ENCODE assay signal across 17 mouse cellular contexts in genomic region chr11:80853014-80853413, GRCm38 (mm10). TPM values are rescaled to one million over a fixed set of nuclear protein-coding genes. Genes with fewer than 3 reads are reported as not detected.
DNase-seq lines count a peak whose midpoint lies in the region; ATAC-seq and TF ChIP-seq lines count a peak whose summit lies in the region.
"Had no signal": no experiment of that assay in that cellular context is flagged by ENCODE, and none has a peak within 500 bp of the region (broad histone marks: within the 10 kb centered on the region; RNA-seq: fewer than 3 reads in every experiment).

No protein-coding gene starts in this region.

- H3K9me3 ChIP-seq in forebrain, embryonic 14.5 days (replicated peaks; ENCODE audit: control insufficient read depth, low read length), result no peaks in the 10 kb centered on the region
- H3K9me3 ChIP-seq in forebrain, embryonic 16.5 days (ENCODE audit: control insufficient read depth, low read length), result no peaks in the 10 kb centered on the region
- H3K9me3 ChIP-seq in lung, embryonic 14.5 days (ENCODE audit: low read depth, low read length), result no peaks in the 10 kb centered on the region
- no peaks in the 10 kb centered on the region for H3K9me3 ChIP-seq in intestine, embryonic 15.5 days
- H3K9me3 ChIP-seq in midbrain, embryonic 15.5 days, result no peaks in the 10 kb centered on the region
- H3K9me3 ChIP-seq: hindbrain, embryonic 15.5 days had no signal

- 0 out of 2 replicates have a peak, but pooled peaks cover 2% of the 10 kb centered on the region for H3K27me3 ChIP-seq in forebrain, embryonic 14.5 days (replicated peaks; ENCODE audit: control insufficient read depth, insufficient read depth, low read length)
- H3K27me3 ChIP-seq in forebrain, embryonic 16.5 days (replicated peaks; ENCODE audit: control insufficient read depth, insufficient read depth, low read length), result no peaks in the 10 kb centered on the region
- no peaks in the 10 kb centered on the region for H3K27me3 ChIP-seq in lung, embryonic 14.5 days (ENCODE audit: insufficient read depth, low read length)
- peaks cover 1% of the 10 kb centered on the region; the same call in 1 of the 2 replicates for H3K27me3 ChIP-seq in intestine, embryonic 15.5 days (replicated peaks)
- H3K27me3 ChIP-seq in midbrain, embryonic 15.5 days (replicated peaks), result no peaks in the 10 kb centered on the region
- no peaks in the 10 kb centered on the region for H3K27me3 ChIP-seq in heart, adult 2 months (ENCODE audit: control insufficient read depth, insufficient read depth, low read length)
- H3K27me3 ChIP-seq: hindbrain, embryonic 15.5 days had no signal

- DNase-seq in forebrain, embryonic 14.5 days (ENCODE audit: low spot score), result peak; percentile 69
- DNase-seq in lung, embryonic 14.5 days, result peak; percentile 55
- no peak for DNase-seq in lung, postnatal 4 days
- no peak for DNase-seq in heart, postnatal 36 days
- DNase-seq in heart, adult 2 months, result no peak
- DNase-seq: adrenal gland, adult 2 months; kidney, postnatal 14 days; thymus, adult 18-20 months had no signal

- 28% methylated on average over 3 of the region's 3 CpGs for WGBS in forebrain, embryonic 14.5 days
- WGBS in forebrain, embryonic 16.5 days, result 28% methylated on average over 3 of the region's 3 CpGs
- WGBS in lung, embryonic 14.5 days, result 11% methylated on average over 3 of the region's 3 CpGs
- WGBS in intestine, embryonic 15.5 days, result 38% methylated on average over 3 of the region's 3 CpGs
- 41% methylated on average over 3 of the region's 3 CpGs for WGBS in midbrain, embryonic 15.5 days
- 60% methylated on average over 3 of the region's 3 CpGs for WGBS in heart, adult 2 months

- H3K9ac ChIP-seq in forebrain, embryonic 14.5 days (ENCODE audit: low read length), result no peak overlapping the region
- H3K9ac ChIP-seq in forebrain, embryonic 16.5 days (replicated peaks; ENCODE audit: low read depth, low read length), result no peak overlapping the region
- H3K9ac ChIP-seq in lung, embryonic 14.5 days, result no peak overlapping the region
- H3K9ac ChIP-seq in intestine, embryonic 15.5 days, result no peak overlapping the region
- H3K9ac ChIP-seq in midbrain, embryonic 15.5 days, result no peak overlapping the region
- H3K9ac ChIP-seq in heart, adult 2 months (ENCODE audit: low read depth, low read length), result no peak overlapping the region
- H3K9ac ChIP-seq: hindbrain, embryonic 15.5 days; liver, embryonic 14.5 days had no signal

- intact Hi-C loops in heart, postnatal 36 days (cut with DNase I), result no loop called here
- intact Hi-C loops in heart, adult 2 months (cut with DNase I), result no loop called here

- H3K27ac ChIP-seq in forebrain, embryonic 14.5 days (ENCODE audit: low read depth, low read length), result no peak overlapping the region
- H3K27ac ChIP-seq in forebrain, embryonic 16.5 days (ENCODE audit: low read length), result no peak overlapping the region
- H3K27ac ChIP-seq in lung, embryonic 14.5 days (ENCODE audit: low read depth), result no peak overlapping the region
- no peak overlapping the region for H3K27ac ChIP-seq in intestine, embryonic 15.5 days
- 0 out of 2 replicates have a peak overlapping the region, but pooled peaks have one; percentile 25 for H3K27ac ChIP-seq in midbrain, embryonic 15.5 days
- H3K27ac ChIP-seq in heart, adult 2 months, result no peak overlapping the region
- H3K27ac ChIP-seq: hindbrain, embryonic 15.5 days; left cerebral cortex, adult 2 months; liver, embryonic 14.5 days had no signal

- H3K4me3 ChIP-seq in forebrain, embryonic 14.5 days (ENCODE audit: low read depth, low read length), result no peak overlapping the region
- H3K4me3 ChIP-seq in forebrain, embryonic 16.5 days (replicated peaks; ENCODE audit: low read length), result no peak overlapping the region
- no peak overlapping the region for H3K4me3 ChIP-seq in lung, embryonic 14.5 days (ENCODE audit: low read depth, low read length)
- H3K4me3 ChIP-seq in intestine, embryonic 15.5 days (replicated peaks), result no peak overlapping the region
- no peak overlapping the region for H3K4me3 ChIP-seq in midbrain, embryonic 15.5 days
- H3K4me3 ChIP-seq in heart, adult 2 months, result no peak overlapping the region
- H3K4me3 ChIP-seq: hindbrain, embryonic 15.5 days; left cerebral cortex, adult 2 months had no signal

- H3K4me1 ChIP-seq in forebrain, embryonic 14.5 days (ENCODE audit: control insufficient read depth, insufficient read depth, low read length), result no peaks in the 10 kb centered on the region; the same call in 1 of the 2 replicates
- 0 out of 2 replicates have a peak, but pooled peaks cover 3% of the 10 kb centered on the region for H3K4me1 ChIP-seq in forebrain, embryonic 16.5 days (replicated peaks; ENCODE audit: control insufficient read depth, insufficient read depth, low read length)
- H3K4me1 ChIP-seq in lung, embryonic 14.5 days (ENCODE audit: insufficient read depth), result no peaks in the 10 kb centered on the region
- no peaks in the 10 kb centered on the region for H3K4me1 ChIP-seq in intestine, embryonic 15.5 days (replicated peaks)
- H3K4me1 ChIP-seq in midbrain, embryonic 15.5 days, result peaks cover 12% of the 10 kb centered on the region
- H3K4me1 ChIP-seq in heart, adult 2 months (ENCODE audit: control insufficient read depth, insufficient read depth, low read length), result no peaks in the 10 kb centered on the region

- TF ChIP-seq CTCF in lung, embryonic 14.5 days (IDR thresholded peaks at IDR 0.05; ENCODE audit: low read depth), result no peak
- TF ChIP-seq CTCF in heart, adult 2 months (IDR thresholded peaks at IDR 0.05), result no peak

- H3K4me2 ChIP-seq in forebrain, embryonic 14.5 days (ENCODE audit: low read length), result no peak overlapping the region
- H3K4me2 ChIP-seq in forebrain, embryonic 16.5 days (ENCODE audit: low read length), result no peak overlapping the region
- H3K4me2 ChIP-seq in lung, embryonic 14.5 days, result no peak overlapping the region
- no peak overlapping the region for H3K4me2 ChIP-seq in intestine, embryonic 15.5 days (replicated peaks)
- H3K4me2 ChIP-seq in midbrain, embryonic 15.5 days, result no peak overlapping the region
- H3K4me2 ChIP-seq: heart, embryonic 11.5 days; hindbrain, embryonic 15.5 days had no signal

- TF ChIP-seq EP300 in heart, adult 2 months (IDR thresholded peaks at IDR 0.05; ENCODE audit: insufficient read depth, low read depth, low read length), result no peak

- no peak; the same call in 1 of the 2 replicates for ATAC-seq in forebrain, embryonic 14.5 days
- ATAC-seq in forebrain, embryonic 16.5 days, result no peak
- peak; percentile 49; the same call in 1 of the 2 replicates for ATAC-seq in lung, embryonic 14.5 days (ENCODE audit: insufficient read depth)
- peak; percentile 65 for ATAC-seq in intestine, embryonic 15.5 days
- peak; percentile 66; the same call in 1 of the 2 replicates for ATAC-seq in midbrain, embryonic 15.5 days (replicated peaks)

- H3K36me3 ChIP-seq in forebrain, embryonic 14.5 days (ENCODE audit: control insufficient read depth, insufficient read depth, low read length), result no peaks in the 10 kb centered on the region
- H3K36me3 ChIP-seq in forebrain, embryonic 16.5 days (ENCODE audit: control insufficient read depth, insufficient read depth), result no peaks in the 10 kb centered on the region
- H3K36me3 ChIP-seq in lung, embryonic 14.5 days (ENCODE audit: insufficient read depth), result no peaks in the 10 kb centered on the region
- H3K36me3 ChIP-seq in intestine, embryonic 15.5 days, result no peaks in the 10 kb centered on the region
- no peaks in the 10 kb centered on the region for H3K36me3 ChIP-seq in midbrain, embryonic 15.5 days (replicated peaks)
- no peaks in the 10 kb centered on the region for H3K36me3 ChIP-seq in heart, adult 2 months (ENCODE audit: control insufficient read depth, insufficient read depth, low read length)
- H3K36me3 ChIP-seq: hindbrain, embryonic 15.5 days had no signal

- no peak for TF ChIP-seq POLR2A in heart, adult 2 months (IDR thresholded peaks at IDR 0.05; ENCODE audit: insufficient read depth, low read depth, low read length)

- no peaks in the 10 kb centered on the region for H3K79me2 ChIP-seq in heart, adult 2 months (replicated peaks; ENCODE audit: control insufficient read depth, insufficient read depth, low read length)

RNA-seq across cellular contexts. Expression of gene Spaca3, which starts 5.2 kb away (rescaled TPM):
- polyA plus RNA-seq in forebrain, embryonic 14.5 days (2014; fragmentation: Nextera tagmentation; extraction: Ambion mirVana), result not detected in 2 replicates
- not detected in 2 replicates for polyA plus RNA-seq in forebrain, embryonic 16.5 days (2015; fragmentation: Nextera tagmentation; extraction: Ambion mirVana)
- polyA plus RNA-seq in lung, embryonic 14.5 days (2014; fragmentation: Nextera tagmentation; extraction: Ambion mirVana), result not detected in 2 replicates
- polyA plus RNA-seq in intestine, embryonic 15.5 days (2015; fragmentation: Nextera tagmentation; extraction: Ambion mirVana), result not detected in 2 replicates
- polyA plus RNA-seq in midbrain, embryonic 15.5 days (2015; fragmentation: Nextera tagmentation; extraction: Ambion mirVana), result not detected in 2 replicates
- not detected for total RNA-seq in heart, postnatal 36 days (2021)
- not detected for total RNA-seq in heart, adult 2 months (2021)
- polyA plus RNA-seq in heart, adult 2 months (2012; rRNA removed), result 0.29 TPM in 1 of 2 replicates, not detected in the other
- total RNA-seq: adrenal gland, adult 2 months; left cerebral cortex, adult 2 months had no signal
- polyA plus RNA-seq: adrenal gland, adult 2 months; cortical plate, adult 2 months; heart, embryonic 11.5 days; hindbrain, embryonic 15.5 days; small intestine, adult 2 months had no signal

RNA-seq across cellular contexts. Expression of gene Tmem98, which starts 43.0 kb away (rescaled TPM):
- polyA plus RNA-seq in forebrain, embryonic 14.5 days (2014; fragmentation: Nextera tagmentation; extraction: Ambion mirVana), result 38.3 and 43.3 TPM in 2 replicates
- polyA plus RNA-seq in forebrain, embryonic 16.5 days (2015; fragmentation: Nextera tagmentation; extraction: Ambion mirVana), result 30.1 and 38.4 TPM in 2 replicates
- 127 and 132 TPM in 2 replicates for polyA plus RNA-seq in lung, embryonic 14.5 days (2014; fragmentation: Nextera tagmentation; extraction: Ambion mirVana)
- polyA plus RNA-seq in intestine, embryonic 15.5 days (2015; fragmentation: Nextera tagmentation; extraction: Ambion mirVana), result 214 and 215 TPM in 2 replicates
- 24.0 and 25.3 TPM in 2 replicates for polyA plus RNA-seq in midbrain, embryonic 15.5 days (2015; fragmentation: Nextera tagmentation; extraction: Ambion mirVana)
- 10 to 100 TPM; 14.9 to 18.3 TPM for total RNA-seq in heart, postnatal 36 days (2021)
- 10 to 100 TPM; 11.2 to 12.8 TPM for total RNA-seq in heart, adult 2 months (2021)
- 29.3 and 34.9 TPM in 2 replicates for polyA plus RNA-seq in heart, adult 2 months (2012; rRNA removed)

Comparison
In these comparisons a context has a peak if more than half of its experiments do, and no peak if none do; other contexts are left out.
1. DNase-seq: peak in forebrain, embryonic 14.5 days (single experiment) and lung, embryonic 14.5 days (single experiment); none in lung, postnatal 4 days (0 of 2), heart, postnatal 36 days (0 of 2) and heart, adult 2 months (0 of 2).
2. ATAC-seq: peak in lung, embryonic 14.5 days (single experiment), intestine, embryonic 15.5 days (single experiment) and midbrain, embryonic 15.5 days (single experiment); none in forebrain, embryonic 14.5 days (single experiment) and forebrain, embryonic 16.5 days (single experiment).